In genomic region chr7:79594854-79595253, GRCm38 (mm10) we compare ENCODE assay signal across 9 mouse cellular contexts. TPM values are rescaled to one million over a fixed set of nuclear protein-coding genes. Genes with fewer than 3 reads are reported as not detected.
DNase-seq lines count a peak whose midpoint lies in the region; ATAC-seq and TF ChIP-seq lines count a peak whose summit lies in the region.
"Had no signal": no experiment of that assay in that cellular context is flagged by ENCODE, and none has a peak within 500 bp of the region (broad histone marks: within the 10 kb centered on the region; RNA-seq: fewer than 3 reads in every experiment).

No protein-coding gene starts in this region.

- DNase-seq in 416B (ENCODE audit: low read depth) (peak; percentile 69), R1 (ENCODE audit: low read depth, low spot score) (peak; percentile 82)
- DNase-seq in cerebellum, postnatal 14 days, result peak; percentile 90 to 92
- DNase-seq in frontal cortex, postnatal 14 days (ENCODE audit: low spot score in 2 of 2), result peak; percentile 70 to 81
- peak; percentile 72 to 82 for DNase-seq in left cerebral cortex, postnatal 10 days (ENCODE audit: extremely low spot score in 1 of 2, low spot score in 2 of 2)
- peak; percentile 93 for DNase-seq in midbrain, embryonic 14.5 days
- no peak for DNase-seq in spleen, adult 2 months (ENCODE audit: low read depth in 1 of 2, low spot score in 2 of 2)

- no peaks in the 10 kb centered on the region for H3K36me3 ChIP-seq in intestine, postnatal 0 days (ENCODE audit: control insufficient read depth, insufficient read depth)
- no peaks in the 10 kb centered on the region for H3K36me3 ChIP-seq in midbrain, embryonic 14.5 days (ENCODE audit: control insufficient read depth, insufficient read depth, low read length)
- H3K36me3 ChIP-seq in spleen, adult 2 months (ENCODE audit: control insufficient read depth, insufficient read depth, low read length), result no peaks in the 10 kb centered on the region
- H3K36me3 ChIP-seq: embryonic facial prominence, embryonic 15.5 days had no signal

- no peak overlapping the region for H3K4me3 ChIP-seq in intestine, postnatal 0 days (ENCODE audit: low read depth, low read length)
- H3K4me3 ChIP-seq in midbrain, embryonic 14.5 days (replicated peaks; ENCODE audit: low read depth, low read length), result no peak overlapping the region
- H3K4me3 ChIP-seq in spleen, adult 2 months (ENCODE audit: extremely low read depth, insufficient read depth, insufficient read length), result no peak overlapping the region
- H3K4me3 ChIP-seq: embryonic facial prominence, embryonic 15.5 days had no signal

- no peak overlapping the region for H3K9ac ChIP-seq in intestine, postnatal 0 days (ENCODE audit: low read depth, low read length)
- H3K9ac ChIP-seq in midbrain, embryonic 14.5 days (replicated peaks; ENCODE audit: low read length), result no peak overlapping the region
- H3K9ac ChIP-seq: embryonic facial prominence, embryonic 15.5 days had no signal

- 12% methylated on average over 7 of the region's 7 CpGs for WGBS in intestine, postnatal 0 days
- WGBS in midbrain, embryonic 14.5 days, result 12% methylated on average over 7 of the region's 7 CpGs
- WGBS in spleen, adult 2 months, result 14% methylated on average over 7 of the region's 7 CpGs

- peak; percentile 51; the same call in 1 of the 2 replicates for ATAC-seq in intestine, postnatal 0 days
- peak; percentile 7; the same call in 1 of the 2 replicates for ATAC-seq in midbrain, embryonic 14.5 days (ENCODE audit: low FRiP score, low TSS enrichment)

- peak; percentile 98 for TF ChIP-seq CTCF in intestine, postnatal 0 days (IDR thresholded peaks at IDR 0.05; ENCODE audit: low read depth)
- peak; percentile 76; the same call in 1 of the 2 replicates for TF ChIP-seq CTCF in spleen, adult 2 months (IDR thresholded peaks at IDR 0.05; ENCODE audit: extremely low read depth, insufficient read depth, insufficient read length, insufficient replicate concordance)

- no peak overlapping the region for H3K4me2 ChIP-seq in intestine, postnatal 0 days (replicated peaks; ENCODE audit: low read depth)
- no peak overlapping the region for H3K4me2 ChIP-seq in midbrain, embryonic 14.5 days (ENCODE audit: low read length)
- H3K4me2 ChIP-seq: embryonic facial prominence, embryonic 15.5 days had no signal

- H3K27me3 ChIP-seq in intestine, postnatal 0 days (replicated peaks; ENCODE audit: control insufficient read depth, insufficient read depth, low read length), result peaks cover 65% of the 10 kb centered on the region
- peaks cover 20% of the 10 kb centered on the region; the same call in 1 of the 2 replicates for H3K27me3 ChIP-seq in midbrain, embryonic 14.5 days (ENCODE audit: control insufficient read depth, insufficient read depth, low read length)
- H3K27me3 ChIP-seq in spleen, adult 2 months (ENCODE audit: control insufficient read depth, insufficient read depth, low read length), result peaks cover 22% of the 10 kb centered on the region

- H3K9me3 ChIP-seq in intestine, postnatal 0 days (ENCODE audit: control insufficient read depth), result no peaks in the 10 kb centered on the region
- no peaks in the 10 kb centered on the region for H3K9me3 ChIP-seq in midbrain, embryonic 14.5 days (ENCODE audit: control insufficient read depth, low read length)
- H3K9me3 ChIP-seq: embryonic facial prominence, embryonic 15.5 days had no signal

- 0 out of 2 replicates have a peak, but pooled peaks cover 2% of the 10 kb centered on the region for H3K4me1 ChIP-seq in intestine, postnatal 0 days (replicated peaks; ENCODE audit: control insufficient read depth, insufficient read depth, low read length)
- H3K4me1 ChIP-seq in midbrain, embryonic 14.5 days (ENCODE audit: control insufficient read depth, insufficient read depth, low read length), result peaks cover 20% of the 10 kb centered on the region
- no peaks in the 10 kb centered on the region for H3K4me1 ChIP-seq in spleen, adult 2 months (ENCODE audit: control insufficient read depth, insufficient read depth, insufficient read length)

- intact Hi-C loops in left cerebral cortex, postnatal 10 days (cut with DNase I), result loop anchor here (1.0 to 10.0 kb wide), 3 partner anchors 48 to 220 kb away; no protein-coding TSS in a partner anchor

- no peak for TF ChIP-seq POLR2A in spleen, adult 2 months (IDR thresholded peaks at IDR 0.05; ENCODE audit: low read depth, low read length)

- H3K27ac ChIP-seq in intestine, postnatal 0 days (ENCODE audit: low read depth, low read length), result no peak overlapping the region
- H3K27ac ChIP-seq in midbrain, embryonic 14.5 days (replicated peaks; ENCODE audit: low read depth, low read length), result no peak overlapping the region
- no peak overlapping the region for H3K27ac ChIP-seq in spleen, adult 2 months (ENCODE audit: insufficient read depth, low read length)
- H3K27ac ChIP-seq: embryonic facial prominence, embryonic 15.5 days had no signal

RNA-seq across cellular contexts. Expression of gene Rhcg, which starts 22.6 kb away (rescaled TPM):
- not detected in 2 replicates for polyA plus RNA-seq in intestine, postnatal 0 days (2015; fragmentation: Nextera tagmentation; extraction: Ambion mirVana)
- total RNA-seq in left cerebral cortex, postnatal 10 days (2021), result 1 to 10 TPM; 1.5 to 3.2 TPM
- 2.6 and 3.1 TPM in 2 replicates for polyA plus RNA-seq in midbrain, embryonic 14.5 days (2014; fragmentation: Nextera tagmentation; extraction: Ambion mirVana)
- 0.07 TPM in 1 of 2 replicates, not detected in the other for polyA plus RNA-seq in spleen, adult 2 months (2012; rRNA removed)

Comparison
In these comparisons a context has a peak if more than half of its experiments do, and no peak if none do; other contexts are left out.
1. DNase-seq: peak in 416B (single experiment), R1 (single experiment), cerebellum, postnatal 14 days (2 of 2), frontal cortex, postnatal 14 days (2 of 2), left cerebral cortex, postnatal 10 days (2 of 2) and midbrain, embryonic 14.5 days (single experiment); none in spleen, adult 2 months (0 of 2).